ENCODE assay signal across 11 mouse cellular contexts in genomic region chr7:24955226-24955625, GRCm38 (mm10). TPM values are rescaled to one million over a fixed set of nuclear protein-coding genes. Genes with fewer than 3 reads are reported as not detected.
DNase-seq lines count a peak whose midpoint lies in the region; ATAC-seq lines count a peak whose summit lies in the region.
"Had no signal": no experiment of that assay in that cellular context is flagged by ENCODE, and none has a peak within 500 bp of the region (broad histone marks: within the 10 kb centered on the region; RNA-seq: fewer than 3 reads in every experiment).

No protein-coding gene starts in this region.

- H3K36me3 ChIP-seq in liver, embryonic 11.5 days (ENCODE audit: control insufficient read depth, insufficient read depth, low read length) = no peaks in the 10 kb centered on the region
- H3K36me3 ChIP-seq in forebrain, embryonic 11.5 days (ENCODE audit: control insufficient read depth, insufficient read depth, low read length) = no peaks in the 10 kb centered on the region
- no peaks in the 10 kb centered on the region for H3K36me3 ChIP-seq in limb, embryonic 10.5 days
- H3K36me3 ChIP-seq in neural tube, embryonic 14.5 days (ENCODE audit: control insufficient read depth, insufficient read depth, low read length) = no peaks in the 10 kb centered on the region

- ATAC-seq in liver, embryonic 11.5 days (replicated peaks; ENCODE audit: low FRiP score) = no peak
- no peak for ATAC-seq in forebrain, embryonic 11.5 days (replicated peaks; ENCODE audit: low FRiP score)
- ATAC-seq in neural tube, embryonic 14.5 days (ENCODE audit: low read depth) = no peak

- intact Hi-C loops in left cerebral cortex, postnatal 25 days (cut with DNase I) = no loop called here

- H3K9ac ChIP-seq in liver, embryonic 11.5 days (ENCODE audit: low read depth, low read length) = no peak overlapping the region
- no peak overlapping the region for H3K9ac ChIP-seq in forebrain, embryonic 11.5 days (ENCODE audit: low read length)
- H3K9ac ChIP-seq in neural tube, embryonic 14.5 days (replicated peaks; ENCODE audit: low read depth, low read length) = no peak overlapping the region

- peaks cover 73% of the 10 kb centered on the region for H3K27me3 ChIP-seq in liver, embryonic 11.5 days (replicated peaks; ENCODE audit: control insufficient read depth, insufficient read depth, low read length)
- peaks cover 55% of the 10 kb centered on the region for H3K27me3 ChIP-seq in forebrain, embryonic 11.5 days (ENCODE audit: control insufficient read depth, insufficient read depth, low read length)
- H3K27me3 ChIP-seq in limb, embryonic 10.5 days (ENCODE audit: low read depth, poor library complexity, severe bottlenecking) = peaks cover 74% of the 10 kb centered on the region
- H3K27me3 ChIP-seq in neural tube, embryonic 14.5 days (ENCODE audit: control insufficient read depth, insufficient read depth, low read length) = peaks cover 15% of the 10 kb centered on the region

- peak overlapping the region; percentile 61 for H3K4me2 ChIP-seq in liver, embryonic 11.5 days
- peak overlapping the region; percentile 43 for H3K4me2 ChIP-seq in forebrain, embryonic 11.5 days (ENCODE audit: low read depth, low read length, severe bottlenecking)
- H3K4me2 ChIP-seq in neural tube, embryonic 14.5 days (ENCODE audit: low read depth, low read length) = peak overlapping the region; percentile 49

- 3% methylated on average over 33 of the region's 33 CpGs for WGBS in liver, embryonic 11.5 days
- WGBS in forebrain, embryonic 11.5 days = 4% methylated on average over 24 of the region's 33 CpGs
- WGBS in limb, embryonic 10.5 days = 4% methylated on average over 17 of the region's 33 CpGs
- under 1% methylated on average over 17 of the region's 33 CpGs for WGBS in neural tube, embryonic 14.5 days

- H3K4me3 ChIP-seq in liver, embryonic 11.5 days (ENCODE audit: low read depth, low read length) = peak overlapping the region; percentile 42
- peak overlapping the region; percentile 30 for H3K4me3 ChIP-seq in forebrain, embryonic 11.5 days (ENCODE audit: low read depth, low read length)
- H3K4me3 ChIP-seq in limb, embryonic 10.5 days = peak overlapping the region; percentile 54
- peak overlapping the region; percentile 21; the same call in 1 of the 2 replicates for H3K4me3 ChIP-seq in neural tube, embryonic 14.5 days (ENCODE audit: low read depth, low read length)

- no peak for DNase-seq in liver, embryonic 11.5 days (ENCODE audit: low spot score)
- DNase-seq in liver = no peak
- no peak for DNase-seq in forebrain, embryonic 11.5 days (ENCODE audit: low spot score)
- DNase-seq in limb, embryonic 10.5 days (ENCODE audit: low spot score) = no peak
- no peak for DNase-seq in urinary bladder, postnatal 25 days (ENCODE audit: low spot score)
- DNase-seq in right cerebral cortex, postnatal 10 days (ENCODE audit: low spot score in 2 of 2) = no peak
- DNase-seq in left cerebral cortex, postnatal 25 days (ENCODE audit: low spot score in 2 of 2) = no peak
- DNase-seq: cerebellum, adult 11-12 months; gastrocnemius, postnatal 25 days had no signal

- H3K4me1 ChIP-seq in liver, embryonic 11.5 days (replicated peaks; ENCODE audit: control insufficient read depth, insufficient read depth, low read length) = peaks cover 3% of the 10 kb centered on the region; the same call in 1 of the 2 replicates
- H3K4me1 ChIP-seq in forebrain, embryonic 11.5 days (replicated peaks; ENCODE audit: control insufficient read depth, insufficient read depth, low read length) = peaks cover 4% of the 10 kb centered on the region; the same call in 1 of the 2 replicates
- peaks cover 22% of the 10 kb centered on the region for H3K4me1 ChIP-seq in limb, embryonic 10.5 days
- H3K4me1 ChIP-seq in neural tube, embryonic 14.5 days (ENCODE audit: control insufficient read depth, insufficient read depth, low read length) = peaks cover 9% of the 10 kb centered on the region; the same call in 1 of the 2 replicates

- no peak overlapping the region for H3K27ac ChIP-seq in liver, embryonic 11.5 days (ENCODE audit: low read depth, low read length)
- no peak overlapping the region for H3K27ac ChIP-seq in forebrain, embryonic 11.5 days (ENCODE audit: low read depth, low read length)
- H3K27ac ChIP-seq in limb, embryonic 10.5 days = no peak overlapping the region
- H3K27ac ChIP-seq in neural tube, embryonic 14.5 days (ENCODE audit: low read depth, low read length) = no peak overlapping the region

- no peaks in the 10 kb centered on the region for H3K9me3 ChIP-seq in liver, embryonic 11.5 days (ENCODE audit: control insufficient read depth, low read length)
- no peaks in the 10 kb centered on the region for H3K9me3 ChIP-seq in forebrain, embryonic 11.5 days (ENCODE audit: control insufficient read depth, low read length)
- no peaks in the 10 kb centered on the region for H3K9me3 ChIP-seq in limb, embryonic 10.5 days (replicated peaks)
- H3K9me3 ChIP-seq in neural tube, embryonic 14.5 days (ENCODE audit: control insufficient read depth, low read length) = no peaks in the 10 kb centered on the region

RNA-seq across cellular contexts. Expression of gene Gm4881, which starts 10.9 kb away (rescaled TPM):
- polyA plus RNA-seq in liver, embryonic 11.5 days (2014; fragmentation: Nextera tagmentation; extraction: Ambion mirVana) = not detected in 2 replicates
- polyA plus RNA-seq in forebrain, embryonic 11.5 days (2014; fragmentation: Nextera tagmentation; extraction: Ambion mirVana) = 0.32 and 0.55 TPM in 2 replicates
- polyA plus RNA-seq in limb, embryonic 10.5 days (2016; fragmentation: Nextera tagmentation; extraction: Ambion mirVana) = not detected in 2 replicates
- polyA plus RNA-seq in neural tube, embryonic 14.5 days (2014; fragmentation: Nextera tagmentation; extraction: Ambion mirVana) = 1.2 and 1.5 TPM in 2 replicates
- total RNA-seq in left cerebral cortex, postnatal 25 days (2021) = not detected
- total RNA-seq: gastrocnemius, postnatal 25 days had no signal
- polyA plus RNA-seq: liver, embryonic 16.5 days had no signal

RNA-seq across cellular contexts. Expression of gene Rabac1, which starts 17.3 kb away (rescaled TPM):
- 91.3 and 101 TPM in 2 replicates for polyA plus RNA-seq in liver, embryonic 11.5 days (2014; fragmentation: Nextera tagmentation; extraction: Ambion mirVana)
- polyA plus RNA-seq in forebrain, embryonic 11.5 days (2014; fragmentation: Nextera tagmentation; extraction: Ambion mirVana) = 82.6 and 87.3 TPM in 2 replicates
- polyA plus RNA-seq in limb, embryonic 10.5 days (2016; fragmentation: Nextera tagmentation; extraction: Ambion mirVana) = 57.5 and 57.8 TPM in 2 replicates
- polyA plus RNA-seq in neural tube, embryonic 14.5 days (2014; fragmentation: Nextera tagmentation; extraction: Ambion mirVana) = 319 and 339 TPM in 2 replicates
- 100 to 1,000 TPM; 266 to 283 TPM for total RNA-seq in left cerebral cortex, postnatal 25 days (2021)

RNA-seq across cellular contexts. Expression of gene Atp1a3, which starts 50.5 kb away (rescaled TPM):
- 1.4 and 1.5 TPM in 2 replicates for polyA plus RNA-seq in liver, embryonic 11.5 days (2014; fragmentation: Nextera tagmentation; extraction: Ambion mirVana)
- 36.3 and 40.2 TPM in 2 replicates for polyA plus RNA-seq in forebrain, embryonic 11.5 days (2014; fragmentation: Nextera tagmentation; extraction: Ambion mirVana)
- polyA plus RNA-seq in limb, embryonic 10.5 days (2016; fragmentation: Nextera tagmentation; extraction: Ambion mirVana) = 0.05 and 0.15 TPM in 2 replicates
- polyA plus RNA-seq in neural tube, embryonic 14.5 days (2014; fragmentation: Nextera tagmentation; extraction: Ambion mirVana) = 414 and 429 TPM in 2 replicates
- 1,000 to 10,000 TPM; 1,972 to 2,046 TPM for total RNA-seq in left cerebral cortex, postnatal 25 days (2021)

RNA-seq across cellular contexts. Expression of gene Arhgef1, which starts 52.5 kb away (rescaled TPM):
- 98.6 and 103 TPM in 2 replicates for polyA plus RNA-seq in liver, embryonic 11.5 days (2014; fragmentation: Nextera tagmentation; extraction: Ambion mirVana)
- polyA plus RNA-seq in forebrain, embryonic 11.5 days (2014; fragmentation: Nextera tagmentation; extraction: Ambion mirVana) = 65.7 and 69.5 TPM in 2 replicates
- 77.1 and 100 TPM in 2 replicates for polyA plus RNA-seq in limb, embryonic 10.5 days (2016; fragmentation: Nextera tagmentation; extraction: Ambion mirVana)
- 65.6 and 71.6 TPM in 2 replicates for polyA plus RNA-seq in neural tube, embryonic 14.5 days (2014; fragmentation: Nextera tagmentation; extraction: Ambion mirVana)
- total RNA-seq in left cerebral cortex, postnatal 25 days (2021) = 10 to 100 TPM; 70.5 to 79.1 TPM

RNA-seq across cellular contexts. Expression of gene Cd79a, which starts 58.0 kb away (rescaled TPM):
- polyA plus RNA-seq in liver, embryonic 11.5 days (2014; fragmentation: Nextera tagmentation; extraction: Ambion mirVana) = 0.12 TPM in 1 of 2 replicates, not detected in the other
- 0.31 and 0.37 TPM in 2 replicates for polyA plus RNA-seq in forebrain, embryonic 11.5 days (2014; fragmentation: Nextera tagmentation; extraction: Ambion mirVana)
- polyA plus RNA-seq in limb, embryonic 10.5 days (2016; fragmentation: Nextera tagmentation; extraction: Ambion mirVana) = 0.31 and 0.36 TPM in 2 replicates
- polyA plus RNA-seq in neural tube, embryonic 14.5 days (2014; fragmentation: Nextera tagmentation; extraction: Ambion mirVana) = 0.16 and 0.18 TPM in 2 replicates
- under 1 TPM; 0.46 to 0.64 TPM for total RNA-seq in left cerebral cortex, postnatal 25 days (2021)

Comparison
In these comparisons a context has a peak if more than half of its experiments do, and no peak if none do; other contexts are left out.
1. RNA of gene Atp1a3, which starts 50.5 kb away (polyA plus RNA-seq): 414 to 429 TPM in neural tube, embryonic 14.5 days and 36.3 to 40.2 TPM in forebrain, embryonic 11.5 days; 1.4 to 1.5 TPM in liver, embryonic 11.5 days and 0.05 to 0.15 TPM in limb, embryonic 10.5 days; every median in the first group is over 10 times any median in the second.
2. Peak in every context shown above with its lines, with median percentiles within 50 percentile points of each other: H3K4me2 ChIP-seq and H3K4me3 ChIP-seq.